Mouse (Mus musculus): ENCODE results near the gene Plk4.

DNA sequence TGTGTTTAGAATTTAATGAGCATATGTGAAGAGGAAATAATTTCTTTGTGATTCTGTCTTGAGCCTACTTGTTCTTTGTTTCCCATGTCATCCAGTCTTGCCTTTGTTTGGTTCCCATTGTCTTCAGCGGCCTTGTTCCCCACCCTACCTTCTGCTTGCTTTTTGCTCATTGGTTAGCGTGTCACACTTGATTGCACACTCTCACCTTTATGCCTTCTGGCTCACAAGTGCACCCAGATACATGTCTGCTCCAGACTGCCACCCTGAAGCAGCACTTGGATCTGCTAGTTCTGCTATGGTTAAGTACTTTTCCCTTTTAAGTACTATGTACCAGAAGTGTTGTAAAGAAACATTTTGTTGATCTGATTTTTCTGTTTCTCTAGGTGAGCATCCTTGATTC is 10.1 kb downstream of the Plk4 start:
- no peak for TF ChIP-seq CTCF (IDR thresholded peaks at IDR 0.05; ENCODE audit: low read depth, low read length)
- TF ChIP-seq POLR2A (IDR thresholded peaks at IDR 0.05; ENCODE audit: extremely low read depth, insufficient read depth, low read length), result no peak
